Mouse (Mus musculus) G1E (cell line): ENCODE data around the gene Rps19bp1. TPM values are rescaled to one million over a fixed set of nuclear protein-coding genes. Genes with fewer than 3 reads are reported as not detected.

Experiments
- ATAC-seq: 2 replicates; pipeline ENCODE4 v1.8.0; 2016; ENCODE audit warnings: mild to moderate bottlenecking; ENCODE audit not compliant: insufficient number of reproducible peaks, poor library complexity, low FRiP score, severe bottlenecking; ENCODE audit errors: extremely low read depth
- DNase-seq: peaks from one replicate; pipeline ENCODE4 v3.0.0; 2012; ENCODE audit warnings: low spot score
- H3K27me3 ChIP-seq: 2 replicates; pipeline ENCODE4 v1.6.1; 2012; ENCODE audit warnings: mild to moderate bottlenecking, low read length, inconsistent platforms; ENCODE audit not compliant: insufficient read depth
- H3K36me3 ChIP-seq: replicated peaks from 2 replicates; pipeline ENCODE3; 2012; ENCODE audit warnings: mild to moderate bottlenecking, inconsistent platforms
- H3K4me1 ChIP-seq: 2 replicates; pipeline ENCODE4 v1.6.1; 2012; ENCODE audit warnings: low read depth, low read length, inconsistent platforms, mixed read lengths; ENCODE audit not compliant: insufficient read depth
- H3K4me3 ChIP-seq: 2 replicates; pipeline ENCODE4 v1.5.1; 2012; ENCODE audit warnings: low read depth, mild to moderate bottlenecking, inconsistent platforms, low read length, moderate library complexity, mixed read lengths
- H3K9me3 ChIP-seq: replicated peaks from 2 replicates; pipeline ENCODE4 v1.6.1; 2012; ENCODE audit warnings: inconsistent platforms
- CTCF ChIP-seq: IDR thresholded peaks from 2 replicates; pipeline ENCODE4 v1.5.1; 2012; ENCODE audit warnings: low read depth, low read length, inconsistent platforms, mixed read lengths
- GATA1 ChIP-seq: IDR thresholded peaks from 2 replicates; pipeline ENCODE4 v1.6.1; 2012; ENCODE audit warnings: borderline replicate concordance, low read length, inconsistent platforms, mixed read lengths
- GATA2 ChIP-seq: IDR thresholded peaks from 2 replicates; pipeline ENCODE4 v1.6.1; 2012; ENCODE audit warnings: low read depth, low read length, inconsistent platforms, borderline replicate concordance
- POLR2AphosphoS5 ChIP-seq: IDR thresholded peaks from 2 replicates; pipeline ENCODE4 v1.6.1; 2012; ENCODE audit warnings: low read depth, low read length, inconsistent platforms; ENCODE audit not compliant: insufficient replicate concordance
- TAL1 ChIP-seq: conservative IDR thresholded peaks from 2 replicates; pipeline ENCODE4 v1.6.1; 2012; ENCODE audit warnings: low read depth, low read length, inconsistent platforms, mixed read lengths
- polyA plus RNA-seq: library from polyadenylated mRNA; stranded (reverse); fragments of >175 nt; gene quantifications from 2 replicates; pipeline ENCODE4 v1.2.3, GENCODE M21; 2012
- total RNA-seq, 2 experiments: library from RNA; stranded (forward) in 1 of 2; stranded (reverse) in 1 of 2; fragments of 200-1000 nt in 1 of 2; fragments of >200 nt in 1 of 2; fragmentation: Nextera tagmentation in 1 of 2; gene quantifications; 2 replicates each; pipeline ENCODE4 v1.2.3; 2014 to 2017

Rps19bp1 gene
- total and polyA plus RNA-seq, 3 experiments: 25.9 to 67.2 (median 46.5) TPM

- H3K36me3 ChIP-seq: peaks cover 94% of the 10 kb centered on the region
- TF ChIP-seq GATA2: no peak
- TF ChIP-seq CTCF: no peak
- no peak for TF ChIP-seq TAL1
- TF ChIP-seq POLR2AphosphoS5: no peak
- TF ChIP-seq GATA1: no peak
- H3K4me3 ChIP-seq: no peak overlapping the region
- no peaks in the 10 kb centered on the region for H3K27me3 ChIP-seq
- H3K4me1 ChIP-seq: peaks cover 40% of the 10 kb centered on the region
- H3K9me3 ChIP-seq: no peaks in the 10 kb centered on the region
- DNase-seq (no peak), ATAC-seq (no peak)
These were observed 16.0 kb downstream of the Rps19bp1 start for GRCm38 (mm10) chr15:80248135-80248534.

DNA sequence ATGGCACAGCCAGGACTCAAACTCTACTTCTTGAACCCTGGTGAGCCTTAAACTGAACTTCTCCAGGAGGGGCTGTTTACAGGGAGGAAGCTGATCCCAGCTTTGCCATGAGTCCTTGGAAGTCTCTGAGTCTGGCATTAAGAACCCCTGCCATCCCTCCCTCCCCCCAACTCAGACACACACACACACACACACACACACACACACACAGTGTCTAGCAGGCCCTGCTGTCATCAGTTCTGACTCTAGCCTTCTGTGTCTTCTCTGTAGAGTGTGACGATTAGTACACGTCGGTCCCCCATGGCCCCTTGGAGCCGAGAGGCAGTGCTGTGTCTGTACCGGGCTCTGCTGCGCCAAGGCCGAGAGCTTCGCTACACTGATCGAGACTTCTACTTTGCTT lies 28.6 kb downstream of the Rps19bp1 start, which contains the start of gene AC140267.1:
Gene AC140267.1, plus strand, starts transcription at position 301 of the 400 bp plus-strand sequence.
- peaks cover 48% of the 10 kb centered on the region for H3K4me1 ChIP-seq

GRCm38 (mm10) chr15:80233733-80234509 lies 30.2 kb downstream of the Rps19bp1 start, which contains the start of gene Mief1:
Gene Mief1, plus strand, starts transcription at chr15:80234018.
- peaks cover 37% of the 10 kb centered on the region for H3K36me3 ChIP-seq
- ATAC-seq (peak; percentile 98), DNase-seq (peak; percentile 92)
- peaks cover 41% of the 10 kb centered on the region for H3K4me1 ChIP-seq
- H3K4me3 ChIP-seq: peak within 1 kb of the TSS; percentile 93
- no peaks in the 10 kb centered on the region for H3K9me3 ChIP-seq
- TF ChIP-seq GATA1 (no peak), CTCF (no peak), GATA2 (no peak), POLR2AphosphoS5 (no peak), TAL1 (no peak)
- peaks cover 13% of the 10 kb centered on the region for H3K27me3 ChIP-seq

More for the DNA sequence above, 28.6 kb downstream of the Rps19bp1 start, which contains the start of gene AC140267.1:
- peak within 1 kb of the TSS; percentile 93 for H3K4me3 ChIP-seq
- no peaks in the 10 kb centered on the region for H3K9me3 ChIP-seq
- ATAC-seq (no peak), DNase-seq (no peak)
- TF ChIP-seq TAL1: no peak
- TF ChIP-seq POLR2AphosphoS5: no peak
- no peak for TF ChIP-seq CTCF
- TF ChIP-seq GATA1: no peak
- no peak for TF ChIP-seq GATA2
- no peaks in the 10 kb centered on the region for H3K27me3 ChIP-seq
- peaks cover 46% of the 10 kb centered on the region for H3K36me3 ChIP-seq

DNA sequence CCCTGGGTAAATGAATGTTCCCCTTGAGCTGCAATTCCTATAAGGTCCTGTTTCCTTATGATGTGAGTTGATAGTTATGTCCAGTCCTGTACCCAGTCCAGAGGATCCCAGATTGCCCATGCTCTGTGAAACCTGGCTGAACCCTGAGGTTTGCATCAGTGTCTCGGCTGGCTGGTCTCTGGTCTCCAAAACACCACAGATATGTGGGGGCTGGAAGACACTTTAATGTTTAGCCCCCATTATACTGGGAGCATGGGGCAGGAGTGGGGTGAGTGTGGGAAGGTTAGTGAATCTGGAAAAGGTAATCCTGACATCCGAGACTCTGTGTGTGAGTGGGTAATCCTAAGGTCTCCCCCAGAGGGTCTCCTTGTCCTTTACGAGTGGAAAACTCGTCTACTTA lies 31.1 kb downstream of the Rps19bp1 start:
- peak overlapping the region; percentile 93; the same call in 1 of the 2 replicates for H3K4me3 ChIP-seq
- ATAC-seq: no peak
- H3K36me3 ChIP-seq: peaks cover 28% of the 10 kb centered on the region
- H3K4me1 ChIP-seq: peaks cover 36% of the 10 kb centered on the region
- TF ChIP-seq CTCF (no peak), TAL1 (no peak), GATA2 (no peak), POLR2AphosphoS5 (no peak), GATA1 (no peak)
- H3K27me3 ChIP-seq: peaks cover 21% of the 10 kb centered on the region
- no peak for DNase-seq
- H3K9me3 ChIP-seq: no peaks in the 10 kb centered on the region

- TF ChIP-seq GATA1: no peak
- H3K4me1 ChIP-seq: peaks cover 33% of the 10 kb centered on the region
- H3K4me3 ChIP-seq: no peak overlapping the region
- peaks cover 28% of the 10 kb centered on the region for H3K27me3 ChIP-seq
- ATAC-seq (no peak), DNase-seq (no peak)
- H3K36me3 ChIP-seq: peaks cover 22% of the 10 kb centered on the region
- H3K9me3 ChIP-seq: no peaks in the 10 kb centered on the region
These were observed 31.8 kb downstream of the Rps19bp1 start for GRCm38 (mm10) chr15:80232331-80232730.

- Histone ChIP-seq H3K27me3 (peaks cover 29% of the 10 kb centered on the region), H3K4me1 (peaks cover 21% of the 10 kb centered on the region), H3K4me3 (no peak overlapping the region), H3K36me3 (no peaks in the 10 kb centered on the region), H3K9me3 (no peaks in the 10 kb centered on the region)
- no peak for DNase-seq
- TF ChIP-seq GATA2 (no peak), TAL1 (no peak), POLR2AphosphoS5 (no peak), GATA1 (no peak), CTCF (no peak)
- no peak for ATAC-seq
These were observed 35.9 kb downstream of the Rps19bp1 start for GRCm38 (mm10) chr15:80228071-80228800.
